Mouse (Mus musculus) spleen, adult 2 months (tissue): ENCODE measurements around the gene Trrap.

Experiments used
- CTCF ChIP-seq: fragments of 200-500 bp; IDR thresholded peaks from 2 replicates; pipeline ENCODE4 v1.5.1; 2011; ENCODE audit warnings: mild to moderate bottlenecking, inconsistent platforms; ENCODE audit not compliant: insufficient read depth, insufficient read length, insufficient replicate concordance; ENCODE audit errors: extremely low read depth
- POLR2A ChIP-seq: fragments of 200-500 bp; IDR thresholded peaks from 2 replicates; pipeline ENCODE4 v1.6.1; 2011; ENCODE audit warnings: low read depth, low read length, inconsistent platforms

- TF ChIP-seq CTCF = no peak
- TF ChIP-seq POLR2A = no peak
Observed at GRCm38 (mm10) chr5:144797116-144797515, 29.6 kb downstream of the Trrap start.
